Mouse (Mus musculus) adrenal gland, adult 18-20 months (tissue): ENCODE results near the gene Adamts14. TPM values are rescaled to one million over a fixed set of nuclear protein-coding genes. Genes with fewer than 3 reads are reported as not detected.

Experiments
- DNase-seq, 2 experiments: peaks; one replicate each; pipeline ENCODE4 v3.0.0; 2021 to 2022; ENCODE audit warnings: low spot score in 2 of 2
- total RNA-seq, 2 experiments: library from RNA; stranded (reverse); gene quantifications; 1 replicate in 1 of 2; 2 replicates in 1 of 2; pipeline ENCODE4 v1.2.3; 2021

Gene Adamts14
- total RNA-seq, 2 experiments from 2014 or later = 1.9 to 2.3 TPM

- no peak for DNase-seq
Measured at GRCm38 (mm10) chr10:61149476-61149875, 123.8 kb downstream of the Adamts14 start.

- DNase-seq = peak; percentile 91 to 93
Measured at GRCm38 (mm10) chr10:61147157-61148040, 125.8 kb downstream of the Adamts14 start, which contains the start of gene Sgpl1. Gene Sgpl1 (minus strand): TSS chr10:61147703.

Other genes starting within 250 kb of the Adamts14 start
- gene Pcbd1, start 184.1 kb downstream of the Adamts14 start, total RNA-seq = 10 to 100 TPM; 17.1 to 23.6 TPM
- gene Sgpl1, start 125.7 kb downstream of the Adamts14 start, total RNA-seq = 10 to 100 TPM; 73.9 to 83.4 TPM
- not detected for gene Tbata, start 101.5 kb downstream of the Adamts14 start, total RNA-seq
- gene Prf1, start 24.4 kb upstream of the Adamts14 start, total RNA-seq = under 1 TPM; 0.30 to 0.67 TPM
- gene Pald1, start 110.1 kb upstream of the Adamts14 start, total RNA-seq = 10 to 100 TPM; 17.3 to 31.1 TPM
- gene Nodal, start 144.5 kb upstream of the Adamts14 start, total RNA-seq = not detected
- 100 to 1,000 TPM; 111 to 113 TPM for gene Eif4ebp2, start 179.2 kb upstream of the Adamts14 start, total RNA-seq
- gene Lrrc20, start 202.4 kb upstream of the Adamts14 start, total RNA-seq = 10 to 100 TPM in 1 of 2 experiments, 1 to 10 TPM in 1; 7.4 to 15.9 TPM